Mouse (Mus musculus): ENCODE measurements around the gene Gm6401. TPM values are rescaled to one million over a fixed set of nuclear protein-coding genes. Genes with fewer than 3 reads are reported as not detected.

Gm6401 gene
- not detected for polyA plus RNA-seq (2014; fragmentation: Illumina TruSeq; extraction: RNeasy Lipid Tissue Mini Kit (QIAGEN cat#74804); ENCODE audit: low read depth, low replicate concordance)

GRCm38 (mm10) chr14:41967827-41968226 is at the start of gene Gm6401:
TSS of gene Gm6401 (minus strand) at chr14:41967927.

GRCm38 (mm10) chr14:41983225-41983624 is 15.5 kb upstream of the Gm6401 start, which contains the start of gene Gm3543:
TSS of gene Gm3543 (minus strand) at chr14:41983325.

GRCm38 (mm10) chr14:41943695-41944094 is 24.0 kb downstream of the Gm6401 start, which contains the start of gene 1700024B05Rik:
TSS of gene 1700024B05Rik (plus strand) at chr14:41943995.

GRCm38 (mm10) chr14:41924649-41925048 is 43.1 kb downstream of the Gm6401 start, which contains the start of gene 1700049E17Rik1:
TSS of gene 1700049E17Rik1 (plus strand) at chr14:41924949.

Other genes with a start within 250 kb of the Gm6401 start
- not detected for gene Gm7929, start 217.3 kb downstream of the Gm6401 start, polyA plus RNA-seq (2014; fragmentation: Illumina TruSeq; extraction: RNeasy Lipid Tissue Mini Kit (QIAGEN cat#74804); ENCODE audit: low read depth, low replicate concordance)
- gene Gm47189, start 195.5 kb downstream of the Gm6401 start, polyA plus RNA-seq (2014; fragmentation: Illumina TruSeq; extraction: RNeasy Lipid Tissue Mini Kit (QIAGEN cat#74804); ENCODE audit: low read depth, low replicate concordance), result not detected
- gene Gm7980, start 60.6 kb downstream of the Gm6401 start, polyA plus RNA-seq (2014; fragmentation: Illumina TruSeq; extraction: RNeasy Lipid Tissue Mini Kit (QIAGEN cat#74804); ENCODE audit: low read depth, low replicate concordance), result not detected
- gene 1700049E17Rik1, start 43.0 kb downstream of the Gm6401 start, polyA plus RNA-seq (2014; fragmentation: Illumina TruSeq; extraction: RNeasy Lipid Tissue Mini Kit (QIAGEN cat#74804); ENCODE audit: low read depth, low replicate concordance), result not detected
- gene 1700024B05Rik, start 23.9 kb downstream of the Gm6401 start, polyA plus RNA-seq (2014; fragmentation: Illumina TruSeq; extraction: RNeasy Lipid Tissue Mini Kit (QIAGEN cat#74804); ENCODE audit: low read depth, low replicate concordance), result not detected
- gene Gm3543, start 15.4 kb upstream of the Gm6401 start, polyA plus RNA-seq (2014; fragmentation: Illumina TruSeq; extraction: RNeasy Lipid Tissue Mini Kit (QIAGEN cat#74804); ENCODE audit: low read depth, low replicate concordance), result not detected
- gene Gm7951, start 149.4 kb upstream of the Gm6401 start, polyA plus RNA-seq (2014; fragmentation: Illumina TruSeq; extraction: RNeasy Lipid Tissue Mini Kit (QIAGEN cat#74804); ENCODE audit: low read depth, low replicate concordance), result not detected
- not detected for gene Gm17027, start 194.7 kb upstream of the Gm6401 start, polyA plus RNA-seq (2014; fragmentation: Illumina TruSeq; extraction: RNeasy Lipid Tissue Mini Kit (QIAGEN cat#74804); ENCODE audit: low read depth, low replicate concordance)
- not detected for gene Gm3573, start 222.9 kb upstream of the Gm6401 start, polyA plus RNA-seq (2014; fragmentation: Illumina TruSeq; extraction: RNeasy Lipid Tissue Mini Kit (QIAGEN cat#74804); ENCODE audit: low read depth, low replicate concordance)